Mouse (Mus musculus): ENCODE measurements around the gene Wasf2.

Gene Wasf2

GRCm38 (mm10) chr4:133101751-133102150 lies 28.6 kb upstream of the Wasf2 start:
- no peak for DNase-seq

GRCm38 (mm10) chr4:133103525-133104193 lies 26.6 kb upstream of the Wasf2 start:
- DNase-seq, result no peak

- no peak for DNase-seq
Observed at GRCm38 (mm10) chr4:133104194-133104569, 26.1 kb upstream of the Wasf2 start.

- DNase-seq, result no peak
Observed at GRCm38 (mm10) chr4:133106691-133107090, 23.6 kb upstream of the Wasf2 start.

GRCm38 (mm10) chr4:133107788-133108281 lies 22.5 kb upstream of the Wasf2 start:
- no peak for DNase-seq

- no peak for DNase-seq
Observed at GRCm38 (mm10) chr4:133108481-133109334, 21.6 kb upstream of the Wasf2 start.

GRCm38 (mm10) chr4:133109335-133109801 lies 20.9 kb upstream of the Wasf2 start:
- DNase-seq, result no peak

GRCm38 (mm10) chr4:133112175-133112838 lies 18.0 kb upstream of the Wasf2 start:
- no peak for DNase-seq

GRCm38 (mm10) chr4:133113351-133113882 lies 16.9 kb upstream of the Wasf2 start:
- DNase-seq, result no peak

GRCm38 (mm10) chr4:133114762-133115161 lies 15.5 kb upstream of the Wasf2 start:
- no peak for DNase-seq

- DNase-seq, result no peak
Observed at GRCm38 (mm10) chr4:133115721-133116429, 14.4 kb upstream of the Wasf2 start.

GRCm38 (mm10) chr4:133116756-133117470 lies 13.4 kb upstream of the Wasf2 start:
- DNase-seq, result no peak

GRCm38 (mm10) chr4:133117556-133118411 lies 12.5 kb upstream of the Wasf2 start:
- peak; percentile 35 for DNase-seq

- no peak for DNase-seq
Observed at GRCm38 (mm10) chr4:133118775-133119375, 11.4 kb upstream of the Wasf2 start.

- DNase-seq, result no peak
Observed at GRCm38 (mm10) chr4:133119579-133119978, 10.7 kb upstream of the Wasf2 start.

GRCm38 (mm10) chr4:133120833-133121321 lies 9.4 kb upstream of the Wasf2 start:
- DNase-seq, result peak; percentile 23

- DNase-seq, result no peak
Observed at GRCm38 (mm10) chr4:133121416-133121815, 8.9 kb upstream of the Wasf2 start.

- no peak for DNase-seq
Observed at GRCm38 (mm10) chr4:133121974-133122637, 8.2 kb upstream of the Wasf2 start.

GRCm38 (mm10) chr4:133127079-133127478 lies 3.2 kb upstream of the Wasf2 start:
- DNase-seq, result no peak

GRCm38 (mm10) chr4:133127894-133128293 lies 2.4 kb upstream of the Wasf2 start:
- no peak for DNase-seq

All from layer of hippocampus, adult 9-11 months (tissue).